7 mouse cellular contexts compared by ENCODE assay signal in the genomic region with DNA sequence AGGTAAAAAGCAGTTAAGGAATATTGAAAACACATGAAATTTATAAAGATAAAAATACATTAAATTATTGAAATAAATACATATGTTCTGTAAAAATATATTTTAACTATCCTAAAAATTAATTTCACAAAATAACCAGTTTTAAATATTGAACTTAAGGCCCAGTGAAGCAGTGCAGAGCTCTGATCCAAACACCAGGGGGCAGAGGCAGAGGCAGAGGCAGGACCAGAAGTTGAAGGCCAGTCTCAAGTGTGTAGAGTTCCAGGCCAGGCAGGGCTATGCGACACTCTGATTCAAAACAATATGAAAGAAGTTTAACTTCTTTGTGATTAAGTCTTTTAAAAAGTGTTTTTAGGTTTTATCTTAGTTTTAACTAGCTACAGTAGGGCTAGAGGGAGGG.
A peak's percentile ranks its signal among the peaks of the same experiment; 100 is the strongest.
DNase-seq lines count a peak whose midpoint lies in the region; ATAC-seq lines count a peak whose summit lies in the region.

No protein-coding gene starts in this region.

- peak; percentile 64 for ATAC-seq in CD4-positive, CD25-positive, alpha-beta regulatory T cell, adult 4 months

- DNase-seq in kidney, postnatal 10 days = peak; percentile 17
- no peak for DNase-seq in kidney, adult 18-20 months
- DNase-seq in ZHBTc4 (ENCODE audit: low read depth, low spot score) = peak; percentile 53
- DNase-seq in lung, postnatal 10 days = peak; percentile 7
- no peak for DNase-seq in layer of hippocampus, adult 9-10 months (ENCODE audit: low spot score)
- DNase-seq in right cerebral cortex, adult 2 months (ENCODE audit: low spot score in 2 of 2) = no peak

Comparison
In these comparisons a context has a peak if more than half of its experiments do, and no peak if none do; other contexts are left out.
1. DNase-seq: peak in kidney, postnatal 10 days (single experiment), ZHBTc4 (single experiment) and lung, postnatal 10 days (single experiment); none in kidney, adult 18-20 months (single experiment), layer of hippocampus, adult 9-10 months (single experiment) and right cerebral cortex, adult 2 months (0 of 2).